Comparison of ENCODE assay signal across 8 mouse cellular contexts in the genomic region with DNA sequence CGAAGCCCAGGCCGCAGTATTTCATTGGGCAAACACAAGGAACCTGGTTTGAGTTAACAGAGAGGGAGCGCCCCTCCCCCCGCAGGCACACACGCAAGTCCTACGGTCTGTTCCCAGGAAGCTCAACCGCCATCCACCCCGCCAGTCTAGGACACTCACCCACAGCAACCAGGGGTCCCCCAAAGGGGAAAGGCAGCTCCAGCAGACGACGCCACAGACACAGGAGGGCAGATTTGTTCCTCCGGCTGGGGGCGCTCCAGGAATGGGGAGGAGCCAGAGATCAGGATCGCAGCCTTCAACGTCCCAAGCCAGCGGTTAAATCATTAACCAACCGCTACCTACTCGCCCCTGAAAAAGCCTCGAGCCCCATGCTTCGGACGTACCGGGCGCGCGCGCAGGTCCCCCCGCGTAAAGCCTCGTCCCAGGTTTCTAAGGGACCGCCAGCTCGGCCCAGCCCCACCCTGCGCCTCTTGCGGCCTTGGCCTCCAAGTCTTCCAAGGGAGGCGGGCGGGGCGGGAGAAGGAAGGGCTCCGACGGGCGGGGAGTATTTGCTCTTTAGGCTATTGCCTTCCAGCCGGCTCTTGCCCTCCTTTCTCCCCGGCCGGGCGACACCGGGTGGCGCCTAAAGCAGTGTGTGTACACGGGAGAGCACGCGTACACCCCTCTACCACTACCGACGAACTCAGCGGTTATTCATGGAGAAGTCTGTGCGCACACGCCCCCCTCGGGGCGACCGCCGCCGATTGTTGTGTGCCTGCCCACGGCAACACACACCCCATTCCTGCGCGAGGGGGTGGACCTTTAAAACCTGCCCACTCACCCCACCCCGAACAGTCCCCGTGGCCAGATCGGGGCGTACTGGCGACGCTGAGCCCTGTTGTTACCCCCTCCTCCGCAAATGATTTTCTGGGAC. TPM values are rescaled to one million over a fixed set of nuclear protein-coding genes. Genes with fewer than 3 reads are reported as not detected.
DNase-seq lines count a peak whose midpoint lies in the region; ATAC-seq lines count a peak whose summit lies in the region.

No protein-coding gene starts in this region.

- ATAC-seq in intestine, embryonic 14.5 days (replicated peaks; ENCODE audit: low FRiP score, low TSS enrichment, low read depth): peak; percentile 53

- H3K4me2 ChIP-seq in intestine, embryonic 14.5 days (ENCODE audit: low read length): peak overlapping the region; percentile 93

- no peaks in the 10 kb centered on the region for H3K9me3 ChIP-seq in intestine, embryonic 14.5 days (ENCODE audit: control insufficient read depth, low read length)

- peak overlapping the region; percentile 94 for H3K9ac ChIP-seq in intestine, embryonic 14.5 days (ENCODE audit: low read length)

- H3K27ac ChIP-seq in intestine, embryonic 14.5 days (ENCODE audit: low read depth): peak overlapping the region; percentile 93

- peak; percentile 67 for DNase-seq in layer of hippocampus, adult 11-12 months (ENCODE audit: low spot score)
- no peak for DNase-seq in layer of hippocampus, adult 9-10 months (ENCODE audit: low spot score)
- peak; percentile 87 for DNase-seq in embryo, embryonic 10.5 days (ENCODE audit: low spot score)
- peak; percentile 73 for DNase-seq in gastrocnemius, postnatal 25 days
- peak; percentile 90 for DNase-seq in intestine, embryonic 14.5 days (ENCODE audit: low spot score)
- peak; percentile 46 to 62 for DNase-seq in left cerebral cortex, postnatal 36 days (ENCODE audit: low spot score in 2 of 2)
- DNase-seq in mesoderm, embryonic 11.5 days (ENCODE audit: low read depth, low spot score): peak; percentile 85
- DNase-seq in right cerebral cortex, postnatal 36 days (ENCODE audit: low spot score in 2 of 2): peak; percentile 22 to 34

- H3K4me1 ChIP-seq in intestine, embryonic 14.5 days (replicated peaks; ENCODE audit: control insufficient read depth, insufficient read depth, low read length): peaks cover 44% of the 10 kb centered on the region

- H3K36me3 ChIP-seq in intestine, embryonic 14.5 days (ENCODE audit: control insufficient read depth, insufficient read depth, low read length): peaks cover 6% of the 10 kb centered on the region; the same call in 1 of the 2 replicates

- no peaks in the 10 kb centered on the region for H3K27me3 ChIP-seq in intestine, embryonic 14.5 days (replicated peaks; ENCODE audit: control insufficient read depth, insufficient read depth, low read length)

- intact Hi-C loops in left cerebral cortex, postnatal 36 days (cut with DNase I): loop anchor here (2.0 to 5.0 kb wide), 3 partner anchors 34 to 56 kb away; no protein-coding TSS in a partner anchor

- WGBS in intestine, embryonic 14.5 days: under 1% methylated on average over 58 of the region's 67 CpGs

- peak overlapping the region; percentile 91 for H3K4me3 ChIP-seq in intestine, embryonic 14.5 days (ENCODE audit: low read depth, low read length)

RNA-seq across cellular contexts. Expression of gene Cdc42ep4, which starts 0.9 kb away (rescaled TPM):
- total RNA-seq in gastrocnemius, postnatal 25 days (2021): 1 to 10 TPM; 5.2 to 7.3 TPM
- 46.8 and 52.0 TPM in 2 replicates for polyA plus RNA-seq in intestine, embryonic 14.5 days (2014; fragmentation: Nextera tagmentation; extraction: Ambion mirVana)
- total RNA-seq in left cerebral cortex, postnatal 36 days (2021): 10 to 100 TPM; 21.9 to 29.8 TPM

RNA-seq across cellular contexts. Expression of gene Cpsf4l, which starts 41.0 kb away (rescaled TPM):
- total RNA-seq in gastrocnemius, postnatal 25 days (2021): not detected
- polyA plus RNA-seq in intestine, embryonic 14.5 days (2014; fragmentation: Nextera tagmentation; extraction: Ambion mirVana): 0.18 and 0.34 TPM in 2 replicates
- total RNA-seq in left cerebral cortex, postnatal 36 days (2021): not detected
